Mouse (Mus musculus): Measurements from ENCODE around the gene Rmdn2. TPM values are rescaled to one million over a fixed set of nuclear protein-coding genes. Genes with fewer than 3 reads are reported as not detected.

The Rmdn2 gene
- total RNA-seq, 2 experiments from 2014 or later: 9.0 TPM

- no peak overlapping the region for H3K4me3 ChIP-seq
- no peak for DNase-seq (ENCODE audit: low spot score in 2 of 2)
- no peak for TF ChIP-seq CTCF (conservative IDR thresholded peaks at IDR 0.05)
- no peak overlapping the region for H3K27ac ChIP-seq
These were observed 10.9 kb downstream of the Rmdn2 start for GRCm38 (mm10) chr17:79622574-79622973.

- H3K4me3 ChIP-seq: no peak overlapping the region
- no peak for DNase-seq (ENCODE audit: low spot score in 2 of 2)
- no peak for TF ChIP-seq CTCF (conservative IDR thresholded peaks at IDR 0.05)
- H3K27ac ChIP-seq: no peak overlapping the region
These were observed 12.2 kb downstream of the Rmdn2 start for GRCm38 (mm10) chr17:79623841-79624240.

- no peak overlapping the region for H3K27ac ChIP-seq
- H3K4me3 ChIP-seq: no peak overlapping the region
- DNase-seq (ENCODE audit: low spot score in 2 of 2): no peak
- TF ChIP-seq CTCF (conservative IDR thresholded peaks at IDR 0.05): no peak
These were observed 14.7 kb downstream of the Rmdn2 start for GRCm38 (mm10) chr17:79626241-79626816.

- no peak overlapping the region for H3K4me3 ChIP-seq
- TF ChIP-seq CTCF (conservative IDR thresholded peaks at IDR 0.05): no peak
- DNase-seq (ENCODE audit: low spot score in 2 of 2): no peak
- no peak overlapping the region for H3K27ac ChIP-seq
These were observed 38.2 kb downstream of the Rmdn2 start for GRCm38 (mm10) chr17:79649893-79650292.

GRCm38 (mm10) chr17:79650297-79650696 lies 38.6 kb downstream of the Rmdn2 start:
- Histone ChIP-seq H3K4me3 (no peak overlapping the region), H3K27ac (no peak overlapping the region)
- no peak for TF ChIP-seq CTCF (conservative IDR thresholded peaks at IDR 0.05)
- no peak for DNase-seq (ENCODE audit: low spot score in 2 of 2)

GRCm38 (mm10) chr17:79653171-79653570 lies 41.5 kb downstream of the Rmdn2 start:
- no peak overlapping the region for H3K27ac ChIP-seq
- H3K4me3 ChIP-seq: no peak overlapping the region
- no peak for TF ChIP-seq CTCF (conservative IDR thresholded peaks at IDR 0.05)
- DNase-seq (ENCODE audit: low spot score in 2 of 2): no peak

- DNase-seq (ENCODE audit: low spot score in 2 of 2): no peak
- TF ChIP-seq CTCF (conservative IDR thresholded peaks at IDR 0.05): no peak
- H3K4me3 ChIP-seq: no peak overlapping the region
- H3K27ac ChIP-seq: no peak overlapping the region
These were observed 42.5 kb downstream of the Rmdn2 start for GRCm38 (mm10) chr17:79654187-79654586.

- Histone ChIP-seq H3K27ac (no peak overlapping the region), H3K4me3 (no peak overlapping the region)
- no peak for TF ChIP-seq CTCF (conservative IDR thresholded peaks at IDR 0.05)
- no peak for DNase-seq (ENCODE audit: low spot score in 2 of 2)
These were observed 46.1 kb downstream of the Rmdn2 start for GRCm38 (mm10) chr17:79657785-79658184.

- no peak for DNase-seq (ENCODE audit: low spot score in 2 of 2)
- Histone ChIP-seq H3K4me3 (no peak overlapping the region), H3K27ac (no peak overlapping the region)
- TF ChIP-seq CTCF (conservative IDR thresholded peaks at IDR 0.05): no peak
These were observed 46.8 kb downstream of the Rmdn2 start for GRCm38 (mm10) chr17:79658452-79658851.

GRCm38 (mm10) chr17:79658863-79659262 lies 47.2 kb downstream of the Rmdn2 start:
- no peak for TF ChIP-seq CTCF (conservative IDR thresholded peaks at IDR 0.05)
- no peak for DNase-seq (ENCODE audit: low spot score in 2 of 2)
- Histone ChIP-seq H3K4me3 (no peak overlapping the region), H3K27ac (no peak overlapping the region)

GRCm38 (mm10) chr17:79661387-79661786 lies 49.7 kb downstream of the Rmdn2 start:
- DNase-seq (ENCODE audit: low spot score in 2 of 2): peak; percentile 48 to 79
- H3K4me3 ChIP-seq: no peak overlapping the region
- TF ChIP-seq CTCF (conservative IDR thresholded peaks at IDR 0.05): peak; percentile 92
- no peak overlapping the region for H3K27ac ChIP-seq

- Histone ChIP-seq H3K4me3 (no peak overlapping the region), H3K27ac (no peak overlapping the region)
- no peak for TF ChIP-seq CTCF (conservative IDR thresholded peaks at IDR 0.05)
- no peak for DNase-seq (ENCODE audit: low spot score in 2 of 2)
These were observed 50.2 kb downstream of the Rmdn2 start for GRCm38 (mm10) chr17:79661848-79662247.

GRCm38 (mm10) chr17:79663393-79664105 lies 51.9 kb downstream of the Rmdn2 start:
- DNase-seq (ENCODE audit: low spot score in 2 of 2): peak in 1 of 2 experiments; percentile 33
- Histone ChIP-seq H3K27ac (no peak overlapping the region), H3K4me3 (no peak overlapping the region)
- peak; percentile 70 for TF ChIP-seq CTCF (conservative IDR thresholded peaks at IDR 0.05)

- Histone ChIP-seq H3K27ac (no peak overlapping the region), H3K4me3 (no peak overlapping the region)
- TF ChIP-seq CTCF (conservative IDR thresholded peaks at IDR 0.05): no peak
- no peak for DNase-seq (ENCODE audit: low spot score in 2 of 2)
These were observed 52.4 kb downstream of the Rmdn2 start for GRCm38 (mm10) chr17:79664106-79664417.
